Mouse (Mus musculus) ES-Bruce4 (cell line): ENCODE results near the gene Tmem212.

Experiments
- CTCF ChIP-seq: IDR thresholded peaks from one replicate; pipeline ENCODE4 v1.8.1; 2011; ENCODE audit warnings: low read depth, low read length
- EP300 ChIP-seq: IDR thresholded peaks from 2 replicates; pipeline ENCODE4 v1.6.1; 2011; ENCODE audit warnings: low read depth, low read length; ENCODE audit not compliant: insufficient read depth

DNA sequence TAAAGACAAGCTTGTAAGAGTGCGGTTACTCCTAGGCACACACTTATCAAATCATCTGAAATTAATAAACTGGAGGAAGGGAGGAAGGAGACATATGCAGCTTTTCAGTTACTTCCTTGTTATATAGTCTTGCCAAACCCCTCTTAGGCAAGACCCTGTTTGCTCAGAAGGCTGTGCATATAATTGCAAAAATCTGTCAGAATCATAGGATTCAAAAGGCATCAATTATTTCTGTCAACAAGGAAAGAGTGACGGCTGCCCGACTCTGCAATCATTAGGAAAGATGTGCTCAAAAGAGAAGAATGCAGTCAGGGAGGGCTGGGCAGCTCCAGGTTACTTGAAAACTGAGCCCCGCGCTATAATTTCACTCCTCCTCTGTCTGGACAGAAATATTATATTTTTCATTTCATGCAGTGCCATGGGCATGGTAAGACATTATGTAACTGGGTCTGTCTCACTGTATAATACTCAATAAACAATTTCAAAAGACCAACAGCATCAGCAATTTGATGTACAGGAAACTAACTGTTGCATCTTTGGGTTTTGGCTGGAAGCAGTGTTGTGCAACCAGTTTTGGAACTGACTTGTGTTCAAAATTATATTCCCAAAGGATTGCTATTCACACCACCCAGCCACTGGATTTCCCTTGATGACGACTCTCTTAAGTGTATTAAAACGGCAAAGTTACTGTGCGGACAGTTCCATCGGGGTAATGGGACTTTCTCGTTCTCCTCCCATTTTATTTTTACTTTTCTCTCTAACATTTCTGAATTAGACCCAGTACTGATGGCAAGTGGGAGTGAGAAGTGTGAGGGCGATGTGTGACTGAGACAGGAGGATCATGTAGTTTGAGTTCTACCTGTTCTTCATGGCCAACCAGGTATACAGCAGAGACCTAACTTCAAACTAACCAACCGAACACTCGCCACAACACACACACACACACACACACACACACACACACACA, 41.3 kb upstream of the Tmem212 start:
- TF ChIP-seq CTCF (no peak), EP300 (no peak)
